Comparison of ENCODE assay signal across 16 mouse cellular contexts in genomic region chr2:20978726-20979125, GRCm38 (mm10).
"Had no signal": no experiment of that assay in that cellular context is flagged by ENCODE, and none has a peak within 500 bp of the region (broad histone marks: within the 10 kb centered on the region; RNA-seq: fewer than 3 reads in every experiment).

No protein-coding gene starts in this region.

- H3K4me1 ChIP-seq: neural tube, embryonic 13.5 days; neural tube, embryonic 15.5 days; stomach, embryonic 15.5 days had no signal

- DNase-seq: retina, postnatal 1 day; right cerebral cortex, adult 18-20 months; right cerebral cortex, postnatal 14 days; right cerebral cortex, postnatal 25 days; right cerebral cortex, postnatal 4 days; spleen, adult 18-20 months; thymus, adult 18-20 months; thymus, adult 2 months; thymus, postnatal 14 days; thymus, postnatal 25 days; thymus, postnatal 36 days; thymus, postnatal 4 days had no signal

- H3K9me3 ChIP-seq: neural tube, embryonic 13.5 days; neural tube, embryonic 15.5 days; stomach, embryonic 15.5 days had no signal

- H3K36me3 ChIP-seq: neural tube, embryonic 13.5 days; neural tube, embryonic 15.5 days; stomach, embryonic 15.5 days had no signal

- H3K27ac ChIP-seq: neural tube, embryonic 13.5 days; neural tube, embryonic 15.5 days; stomach, embryonic 15.5 days; stomach, postnatal 0 days had no signal

- H3K4me3 ChIP-seq: neural tube, embryonic 13.5 days; neural tube, embryonic 15.5 days; stomach, embryonic 15.5 days had no signal

- H3K27me3 ChIP-seq: neural tube, embryonic 13.5 days; neural tube, embryonic 15.5 days; stomach, embryonic 15.5 days had no signal
